Mouse (Mus musculus) hindbrain, embryonic 12.5 days (tissue): ENCODE measurements at regions not wholly inside any gene's neighbourhood (a gene's known extent, or its start where the extent isn't known, plus 50 kb on each side); places are given as distances from the start of the nearest gene placed in this dataset.

ENCODE experiments used
- ATAC-seq: fragments of 200-750 bp; cut with Nextera tagmentation; 2 replicates; pipeline ENCODE4 v1.8.0; 2017; ENCODE audit warnings: moderate TSS enrichment; ENCODE audit not compliant: low FRiP score
- H3K27ac ChIP-seq: fragments of 300-500 bp; sonication (generic); 2 replicates; pipeline ENCODE4 v1.5.1; 2016; ENCODE audit warnings: mild to moderate bottlenecking
- H3K27me3 ChIP-seq: fragments of 300-500 bp; sonication (generic); 2 replicates; pipeline ENCODE4 v1.6.1; 2016; ENCODE audit warnings: mild to moderate bottlenecking
- H3K36me3 ChIP-seq: fragments of 300-500 bp; sonication (generic); 2 replicates; pipeline ENCODE4 v1.6.1; 2016; ENCODE audit warnings: mild to moderate bottlenecking
- H3K4me1 ChIP-seq: fragments of 300-500 bp; sonication (generic); 2 replicates; pipeline ENCODE4 v1.6.1; 2016
- H3K4me2 ChIP-seq: fragments of 300-500 bp; sonication (generic); replicated peaks from 2 replicates; pipeline ENCODE4 v1.6.1; 2016; ENCODE audit warnings: mild to moderate bottlenecking
- H3K4me3 ChIP-seq: fragments of 300-500 bp; sonication (generic); 2 replicates; pipeline ENCODE4 v1.5.1; 2016; ENCODE audit warnings: mild to moderate bottlenecking
- H3K9ac ChIP-seq: fragments of 300-500 bp; sonication (generic); 2 replicates; pipeline ENCODE4 v1.6.1; 2016; ENCODE audit warnings: mild to moderate bottlenecking, moderate library complexity
- H3K9me3 ChIP-seq: fragments of 300-500 bp; sonication (generic); replicated peaks from 2 replicates; pipeline ENCODE4 v1.6.1; 2016; ENCODE audit warnings: mild to moderate bottlenecking
- WGBS: fragments of 180-500 bp; shearing (Covaris S2); methylation state at CpG from one replicate; pipeline ENCODE4 v1.1.7; 2016; 5-methylcytosine and 5-hydroxymethylcytosine counted together

DNA sequence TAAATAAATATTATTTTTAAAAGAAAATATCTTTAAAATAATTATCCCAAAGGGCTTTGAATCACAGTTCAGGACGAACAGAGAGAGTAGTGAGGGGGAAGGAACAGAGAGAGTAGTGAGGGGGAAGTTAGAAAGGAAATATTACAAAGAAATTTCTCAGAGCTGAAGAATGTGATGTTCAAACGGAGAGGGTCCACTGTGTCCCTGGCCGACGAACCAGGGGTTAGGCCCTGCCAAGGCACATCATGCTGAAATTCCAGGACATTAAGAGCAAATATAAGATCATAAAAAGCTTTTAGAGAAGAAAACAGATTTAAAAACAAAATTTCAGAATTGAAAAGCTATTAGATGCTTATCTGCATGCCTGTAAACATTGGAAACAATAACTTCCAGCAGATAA is 61.6 kb downstream of the Skor1 start:
- Histone ChIP-seq H3K36me3 (no peaks in the 10 kb centered on the region), H3K9me3 (no peaks in the 10 kb centered on the region), H3K4me3 (no peak overlapping the region), H3K4me2 (no peak overlapping the region), H3K9ac (no peak overlapping the region), H3K27ac (no peak overlapping the region), H3K27me3 (no peaks in the 10 kb centered on the region), H3K4me1 (peaks cover 18% of the 10 kb centered on the region)
- no peak for ATAC-seq
- 79% methylated on average over 4 of the region's 4 CpGs for WGBS

GRCm38 (mm10) chr9:63086671-63087070 is 62.1 kb downstream of the Skor1 start:
- H3K9ac ChIP-seq = no peak overlapping the region
- no peak for ATAC-seq
- no peaks in the 10 kb centered on the region for H3K36me3 ChIP-seq
- 60% methylated on average over 1 of the region's 1 CpGs for WGBS
- H3K27ac ChIP-seq = no peak overlapping the region
- no peaks in the 10 kb centered on the region for H3K27me3 ChIP-seq
- H3K4me3 ChIP-seq = no peak overlapping the region
- H3K4me2 ChIP-seq = no peak overlapping the region
- no peaks in the 10 kb centered on the region for H3K9me3 ChIP-seq
- H3K4me1 ChIP-seq = peaks cover 14% of the 10 kb centered on the region

GRCm38 (mm10) chr9:63082830-63083229 is 65.9 kb downstream of the Skor1 start:
- 86% methylated on average over 7 of the region's 7 CpGs for WGBS
- no peak for ATAC-seq
- Histone ChIP-seq H3K9ac (no peak overlapping the region), H3K27me3 (no peaks in the 10 kb centered on the region), H3K4me2 (no peak overlapping the region), H3K9me3 (no peaks in the 10 kb centered on the region), H3K4me1 (no peaks in the 10 kb centered on the region), H3K4me3 (no peak overlapping the region), H3K36me3 (no peaks in the 10 kb centered on the region), H3K27ac (no peak overlapping the region)

- H3K4me1 ChIP-seq = no peaks in the 10 kb centered on the region
- 87% methylated on average over 3 of the region's 3 CpGs for whole genome bisulfite sequencing
- H3K27me3 ChIP-seq = no peaks in the 10 kb centered on the region
- no peak overlapping the region for H3K4me2 ChIP-seq
- no peak overlapping the region for H3K4me3 ChIP-seq
- no peak for ATAC-seq
- H3K36me3 ChIP-seq = no peaks in the 10 kb centered on the region
- H3K9ac ChIP-seq = no peak overlapping the region
- H3K27ac ChIP-seq = no peak overlapping the region
- H3K9me3 ChIP-seq = no peaks in the 10 kb centered on the region
These were observed 66.5 kb downstream of the Skor1 start for GRCm38 (mm10) chr9:63082311-63082710.

DNA sequence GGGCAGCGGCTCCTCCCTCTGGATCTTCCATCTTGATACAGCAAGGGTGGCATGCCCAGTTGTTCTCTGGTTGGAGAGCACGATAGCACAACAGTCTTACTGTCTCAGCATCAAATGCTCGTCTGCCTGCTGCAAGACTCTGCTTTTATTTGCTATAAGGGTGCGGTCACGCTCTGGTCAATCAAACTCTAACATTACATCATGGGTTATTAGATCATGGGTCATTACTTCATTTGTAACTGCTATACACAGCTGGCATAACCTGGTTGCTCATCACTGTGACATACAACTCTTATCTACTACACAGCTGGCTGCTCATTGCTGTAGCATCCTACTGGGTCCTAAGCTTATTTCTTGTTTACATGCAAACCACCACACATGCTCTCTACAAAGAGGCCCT is 68.4 kb downstream of the Skor1 start:
- 80% methylated on average over 5 of the region's 5 CpGs for WGBS
- no peak overlapping the region for H3K27ac ChIP-seq
- H3K9me3 ChIP-seq = no peaks in the 10 kb centered on the region
- ATAC-seq = no peak
- H3K4me3 ChIP-seq = no peak overlapping the region
- no peaks in the 10 kb centered on the region for H3K36me3 ChIP-seq
- no peak overlapping the region for H3K4me2 ChIP-seq
- H3K4me1 ChIP-seq = peaks cover 2% of the 10 kb centered on the region
- no peak overlapping the region for H3K9ac ChIP-seq
- no peaks in the 10 kb centered on the region for H3K27me3 ChIP-seq

GRCm38 (mm10) chr9:63075252-63075651 is 73.5 kb downstream of the Skor1 start:
- H3K27ac ChIP-seq = no peak overlapping the region
- no peaks in the 10 kb centered on the region for H3K9me3 ChIP-seq
- no peak for ATAC-seq
- no peak overlapping the region for H3K4me2 ChIP-seq
- 22% methylated on average over 5 of the region's 5 CpGs for WGBS
- H3K4me1 ChIP-seq = peaks cover 17% of the 10 kb centered on the region
- H3K9ac ChIP-seq = 0 out of 2 replicates have a peak overlapping the region, but pooled peaks have one; percentile 18
- no peaks in the 10 kb centered on the region for H3K27me3 ChIP-seq
- H3K4me3 ChIP-seq = no peak overlapping the region
- no peaks in the 10 kb centered on the region for H3K36me3 ChIP-seq

DNA sequence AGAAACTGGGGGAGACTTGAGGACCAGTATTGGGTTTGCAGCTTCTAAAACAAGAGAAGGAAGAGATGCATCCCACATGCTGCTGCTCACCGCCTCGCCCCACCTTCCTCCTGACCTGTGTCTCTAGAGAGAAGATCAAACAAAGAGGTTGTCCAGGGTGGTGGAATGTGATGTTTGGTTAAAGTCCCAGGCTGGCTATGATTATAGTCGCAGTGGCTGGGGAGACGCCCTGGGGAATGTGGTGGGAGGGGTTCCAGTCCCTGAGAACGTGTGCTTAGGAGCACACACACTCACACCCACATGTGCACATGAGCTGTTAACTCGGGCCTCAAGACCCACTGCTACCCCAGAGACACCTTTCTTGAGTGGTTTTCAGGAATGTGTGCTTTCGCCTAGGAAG is 74.0 kb downstream of the Skor1 start:
- no peak overlapping the region for H3K4me3 ChIP-seq
- 38% methylated on average over 7 of the region's 7 CpGs for WGBS
- no peak overlapping the region for H3K4me2 ChIP-seq
- no peaks in the 10 kb centered on the region for H3K27me3 ChIP-seq
- no peaks in the 10 kb centered on the region for H3K9me3 ChIP-seq
- no peaks in the 10 kb centered on the region for H3K36me3 ChIP-seq
- peaks cover 17% of the 10 kb centered on the region for H3K4me1 ChIP-seq
- no peak for ATAC-seq
- no peak overlapping the region for H3K27ac ChIP-seq
- no peak overlapping the region for H3K9ac ChIP-seq

DNA sequence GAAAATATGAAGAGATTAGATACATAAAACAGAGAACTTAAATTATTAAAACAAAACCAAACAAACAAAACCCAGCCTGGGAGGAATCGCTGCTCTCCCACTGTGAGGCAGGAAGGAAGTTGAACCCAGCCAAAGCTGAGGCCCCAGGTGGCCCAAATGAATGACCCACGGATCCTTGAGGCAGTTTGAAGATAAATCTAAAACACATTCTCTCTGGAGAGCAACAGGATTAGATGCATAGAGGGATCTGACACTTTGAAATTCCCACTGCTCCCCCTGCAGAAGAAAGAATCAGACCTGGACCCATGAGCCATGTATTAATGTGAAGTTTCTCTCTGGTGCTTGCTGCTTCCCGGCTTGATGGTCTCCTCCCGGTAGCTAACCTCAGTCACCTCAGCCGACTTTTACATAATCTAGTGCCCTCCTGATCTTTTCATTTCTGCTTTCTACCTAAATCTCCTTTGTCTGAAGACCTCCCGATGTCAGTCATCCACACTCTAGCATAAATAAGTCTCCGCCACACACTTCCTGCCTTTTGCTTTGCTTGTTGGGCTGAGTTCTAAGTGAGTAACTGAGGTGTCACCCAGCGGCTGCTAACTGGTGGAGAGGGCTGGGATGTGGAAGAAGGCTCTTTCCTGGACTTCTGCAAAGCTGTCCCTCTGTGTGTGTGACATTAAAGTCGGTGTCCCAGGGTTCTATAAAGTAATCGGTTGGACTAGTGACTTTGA is 74.6 kb downstream of the Skor1 start:
- Histone ChIP-seq H3K9ac (no peak overlapping the region), H3K27me3 (no peaks in the 10 kb centered on the region), H3K36me3 (no peaks in the 10 kb centered on the region), H3K4me2 (no peak overlapping the region), H3K4me1 (peaks cover 17% of the 10 kb centered on the region), H3K4me3 (no peak overlapping the region), H3K9me3 (no peaks in the 10 kb centered on the region), H3K27ac (0 out of 2 replicates have a peak overlapping the region, but pooled peaks have one; percentile 40)
- WGBS = 34% methylated on average over 10 of the region's 10 CpGs
- no peak for ATAC-seq

DNA sequence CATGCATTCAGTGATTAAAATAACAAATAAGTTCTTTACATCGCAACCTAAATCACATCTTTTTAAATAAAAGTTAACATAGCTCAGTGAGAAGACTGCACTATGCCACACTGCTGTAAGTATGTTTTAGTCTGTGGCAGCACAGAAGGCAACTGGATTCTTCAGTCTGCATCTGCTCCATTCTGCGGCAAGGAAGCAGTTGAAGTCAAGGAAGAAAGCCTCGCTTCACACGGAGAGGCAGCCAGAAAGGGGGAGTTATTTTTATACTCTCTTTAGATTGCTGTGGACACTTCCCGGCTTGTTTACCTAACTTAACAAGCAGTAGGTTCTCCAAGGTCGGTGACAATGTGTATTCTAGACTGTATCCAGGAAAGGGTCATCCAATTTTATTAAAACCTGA is 77.7 kb downstream of the Skor1 start:
- Histone ChIP-seq H3K4me3 (no peak overlapping the region), H3K9ac (no peak overlapping the region), H3K4me2 (no peak overlapping the region), H3K27ac (no peak overlapping the region), H3K36me3 (no peaks in the 10 kb centered on the region), H3K9me3 (no peaks in the 10 kb centered on the region), H3K27me3 (no peaks in the 10 kb centered on the region), H3K4me1 (peaks cover 17% of the 10 kb centered on the region)
- WGBS = 61% methylated on average over 6 of the region's 6 CpGs
- no peak for ATAC-seq

DNA sequence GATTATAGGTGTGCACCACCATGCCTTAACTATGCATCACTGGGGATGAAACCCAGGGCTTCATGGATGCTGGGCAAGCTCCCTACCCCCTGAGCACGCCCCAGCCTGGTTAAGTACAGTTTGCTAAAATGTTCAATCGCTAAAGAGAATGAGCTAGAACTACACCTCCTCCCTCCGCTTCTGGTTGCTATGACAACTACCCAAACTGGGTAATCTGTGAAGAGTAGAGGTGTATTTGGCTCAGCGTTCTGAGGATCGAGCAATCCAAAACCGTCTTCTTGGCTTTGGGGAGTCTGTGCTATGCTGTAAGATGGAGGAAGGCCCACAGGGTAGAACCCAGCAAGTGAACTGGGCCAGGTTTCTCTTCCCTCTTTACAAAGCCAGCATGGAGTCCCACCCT is 78.8 kb downstream of the Skor1 start:
- H3K9me3 ChIP-seq = no peaks in the 10 kb centered on the region
- no peaks in the 10 kb centered on the region for H3K36me3 ChIP-seq
- WGBS = 86% methylated on average over 6 of the region's 6 CpGs
- no peak overlapping the region for H3K9ac ChIP-seq
- H3K4me1 ChIP-seq = peaks cover 10% of the 10 kb centered on the region
- no peak overlapping the region for H3K4me3 ChIP-seq
- ATAC-seq = no peak
- no peak overlapping the region for H3K27ac ChIP-seq
- no peaks in the 10 kb centered on the region for H3K27me3 ChIP-seq
- no peak overlapping the region for H3K4me2 ChIP-seq

DNA sequence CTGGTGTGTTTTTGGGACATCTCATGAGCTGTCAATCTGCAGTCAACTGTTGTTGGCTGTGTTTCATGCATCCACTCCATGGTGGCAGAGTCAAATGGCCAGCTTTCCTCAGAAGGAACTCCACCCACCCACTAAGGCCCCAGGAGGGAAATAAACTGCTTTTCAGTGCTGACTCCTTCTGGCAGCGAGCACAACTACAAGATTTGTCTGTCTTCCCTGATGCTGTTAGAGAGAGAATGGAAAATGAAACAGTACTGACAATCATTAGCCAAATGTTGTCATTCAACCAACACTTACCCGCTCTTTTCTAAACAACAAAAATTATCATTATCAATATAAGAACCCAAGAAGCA is 79.3 kb upstream of the Pias1 start:
- no peak overlapping the region for H3K4me2 ChIP-seq
- no peak overlapping the region for H3K27ac ChIP-seq
- H3K9ac ChIP-seq = no peak overlapping the region
- no peaks in the 10 kb centered on the region for H3K4me1 ChIP-seq
- ATAC-seq = no peak
- H3K4me3 ChIP-seq = no peak overlapping the region
- 72% methylated on average over 2 of the region's 2 CpGs for WGBS
- peaks cover 10% of the 10 kb centered on the region for H3K9me3 ChIP-seq
- H3K27me3 ChIP-seq = no peaks in the 10 kb centered on the region
- H3K36me3 ChIP-seq = no peaks in the 10 kb centered on the region

GRCm38 (mm10) chr9:63066384-63067053 is 78.8 kb upstream of the Pias1 start:
- H3K9ac ChIP-seq = no peak overlapping the region
- no peak overlapping the region for H3K4me2 ChIP-seq
- H3K4me1 ChIP-seq = no peaks in the 10 kb centered on the region
- no peaks in the 10 kb centered on the region for H3K27me3 ChIP-seq
- no peak overlapping the region for H3K27ac ChIP-seq
- H3K4me3 ChIP-seq = no peak overlapping the region
- H3K9me3 ChIP-seq = peaks cover 10% of the 10 kb centered on the region
- ATAC-seq = no peak
- no peaks in the 10 kb centered on the region for H3K36me3 ChIP-seq
- 82% methylated on average over 10 of the region's 10 CpGs for WGBS

DNA sequence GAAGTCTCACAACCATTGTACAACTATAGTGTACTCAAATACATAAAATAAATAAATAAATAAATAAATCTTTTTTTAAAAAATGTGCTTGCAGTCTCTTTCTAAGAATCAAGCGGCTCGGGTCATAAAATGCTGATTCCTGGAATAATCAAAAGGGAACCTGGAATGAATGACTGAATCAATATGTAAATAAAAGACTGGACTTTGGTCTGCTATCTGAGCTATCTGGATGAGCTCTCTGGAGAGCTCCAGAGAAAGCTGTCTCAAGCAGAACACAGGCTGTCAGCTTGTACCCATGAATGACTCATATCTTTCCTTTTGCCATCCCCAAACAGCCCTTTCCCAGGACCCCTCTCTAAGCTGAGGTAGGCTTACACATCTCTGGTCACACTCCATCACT is 75.8 kb upstream of the Pias1 start:
- ATAC-seq = no peak
- 86% methylated on average over 2 of the region's 2 CpGs for WGBS
- Histone ChIP-seq H3K36me3 (no peaks in the 10 kb centered on the region), H3K27ac (no peak overlapping the region), H3K9me3 (peaks cover 10% of the 10 kb centered on the region), H3K27me3 (no peaks in the 10 kb centered on the region), H3K4me3 (no peak overlapping the region), H3K4me2 (no peak overlapping the region), H3K4me1 (peaks cover 11% of the 10 kb centered on the region), H3K9ac (no peak overlapping the region)
